Mouse (Mus musculus) stomach, postnatal 0 days (tissue): ENCODE measurements at regions not wholly inside any gene's neighbourhood (a gene's known extent, or its start where the extent isn't known, plus 50 kb on each side); places are given as distances from the start of the nearest gene placed in this dataset.

Experiments used
- ATAC-seq: fragments of 200-750 bp; cut with Nextera tagmentation; 2 replicates; pipeline ENCODE4 v1.8.0; 2017; ENCODE audit not compliant: low FRiP score, low TSS enrichment
- DNase-seq: peaks from one replicate; pipeline ENCODE4 v3.0.0-alpha.2; 2016; ENCODE audit warnings: low spot score
- H3K27ac ChIP-seq: fragments of 300-500 bp; sonication (generic); replicated peaks from 2 replicates; pipeline ENCODE4 v1.5.1; 2014; ENCODE audit warnings: mild to moderate bottlenecking, control low read depth
- H3K27me3 ChIP-seq: fragments of 300-500 bp; sonication (generic); 2 replicates; pipeline ENCODE4 v1.6.1; 2014; ENCODE audit warnings: low read length; ENCODE audit not compliant: control insufficient read depth, insufficient read depth
- H3K36me3 ChIP-seq: fragments of 300-500 bp; sonication (generic); 2 replicates; pipeline ENCODE4 v1.6.1; 2014; ENCODE audit warnings: low read length, mixed read lengths; ENCODE audit not compliant: control insufficient read depth, insufficient read depth
- H3K4me1 ChIP-seq: fragments of 300-500 bp; sonication (generic); replicated peaks from 2 replicates; pipeline ENCODE4 v1.6.1; 2014; ENCODE audit warnings: antibody characterized with exemption; ENCODE audit not compliant: control insufficient read depth, insufficient read depth
- H3K4me2 ChIP-seq: fragments of 300-500 bp; sonication (generic); replicated peaks from 2 replicates; pipeline ENCODE4 v1.6.1; 2014; ENCODE audit warnings: low read depth, mild to moderate bottlenecking, control low read depth, moderate library complexity
- H3K4me3 ChIP-seq: fragments of 300-500 bp; sonication (generic); 2 replicates; pipeline ENCODE4 v1.5.1; 2014; ENCODE audit warnings: low read depth, low read length, control low read depth
- H3K9ac ChIP-seq: fragments of 300-500 bp; sonication (generic); 2 replicates; pipeline ENCODE4 v1.6.1; 2014; ENCODE audit warnings: mild to moderate bottlenecking, low read length, control low read depth, mixed read lengths
- H3K9me3 ChIP-seq: fragments of 300-500 bp; sonication (generic); 2 replicates; pipeline ENCODE4 v1.6.1; 2016; ENCODE audit warnings: low read length; ENCODE audit not compliant: control insufficient read depth
- CTCF ChIP-seq: IDR thresholded peaks from 2 replicates; pipeline ENCODE4 v1.5.1; 2016; ENCODE audit warnings: antibody characterized with exemption, low read depth, mild to moderate bottlenecking, moderate library complexity
- EP300 ChIP-seq: optimal IDR thresholded peaks from 2 replicates; pipeline ENCODE3; 2016; ENCODE audit warnings: antibody characterized with exemption
- WGBS: fragments of 180-500 bp; shearing (Covaris S2); extraction: QIAGEN DNeasy Blood & Tissue Kit; methylation state at CpG from one replicate; pipeline ENCODE4 v1.1.7; 2014; 5-methylcytosine and 5-hydroxymethylcytosine counted together

GRCm38 (mm10) chr16:95904531-95905165, 86.1 kb downstream of the Psmg1 start:
- ATAC-seq (no peak), DNase-seq (no peak)
- H3K9ac ChIP-seq = no peak overlapping the region
- no peaks in the 10 kb centered on the region for H3K4me1 ChIP-seq
- H3K9me3 ChIP-seq = no peaks in the 10 kb centered on the region
- no peaks in the 10 kb centered on the region for H3K36me3 ChIP-seq
- no peak overlapping the region for H3K27ac ChIP-seq
- TF ChIP-seq CTCF = no peak
- no peak for TF ChIP-seq EP300
- 57% methylated on average over 6 of the region's 6 CpGs for WGBS
- no peak overlapping the region for H3K4me2 ChIP-seq
- H3K27me3 ChIP-seq = no peaks in the 10 kb centered on the region
- no peak overlapping the region for H3K4me3 ChIP-seq

- Histone ChIP-seq H3K9me3 (no peaks in the 10 kb centered on the region), H3K4me2 (no peak overlapping the region), H3K4me1 (no peaks in the 10 kb centered on the region), H3K36me3 (no peaks in the 10 kb centered on the region), H3K9ac (no peak overlapping the region), H3K27me3 (no peaks in the 10 kb centered on the region), H3K4me3 (no peak overlapping the region), H3K27ac (no peak overlapping the region)
- no peak for ATAC-seq
- no peak for DNase-seq
- WGBS = 70% methylated on average over 3 of the region's 3 CpGs
- TF ChIP-seq CTCF (no peak), EP300 (no peak)
These were observed 87.3 kb downstream of the Psmg1 start for GRCm38 (mm10) chr16:95903383-95903913.

- no peaks in the 10 kb centered on the region for H3K9me3 ChIP-seq
- no peaks in the 10 kb centered on the region for H3K4me1 ChIP-seq
- TF ChIP-seq CTCF = no peak
- TF ChIP-seq EP300 = no peak
- H3K27me3 ChIP-seq = no peaks in the 10 kb centered on the region
- DNase-seq (no peak), ATAC-seq (no peak)
- no peak overlapping the region for H3K9ac ChIP-seq
- H3K27ac ChIP-seq = no peak overlapping the region
- WGBS = 85% methylated on average over 1 of the region's 1 CpGs
- H3K36me3 ChIP-seq = no peaks in the 10 kb centered on the region
- no peak overlapping the region for H3K4me2 ChIP-seq
- H3K4me3 ChIP-seq = no peak overlapping the region
These were observed 88.6 kb downstream of the Psmg1 start for GRCm38 (mm10) chr16:95902177-95902576.

- WGBS = 35% methylated on average over 9 of the region's 9 CpGs
- no peak for TF ChIP-seq EP300
- TF ChIP-seq CTCF = no peak
These were observed 89.4 kb downstream of the Psmg1 start for GRCm38 (mm10) chr16:95901388-95901787.

GRCm38 (mm10) chr16:95900181-95900580, 90.6 kb downstream of the Psmg1 start:
- Histone ChIP-seq H3K4me1 (no peaks in the 10 kb centered on the region), H3K4me2 (no peak overlapping the region), H3K27me3 (no peaks in the 10 kb centered on the region), H3K36me3 (no peaks in the 10 kb centered on the region), H3K4me3 (no peak overlapping the region), H3K9me3 (no peaks in the 10 kb centered on the region), H3K27ac (no peak overlapping the region), H3K9ac (no peak overlapping the region)
- TF ChIP-seq EP300 (no peak), CTCF (no peak)
- no peak for DNase-seq
- no peak for ATAC-seq
- 65% methylated on average over 9 of the region's 9 CpGs for WGBS

More at GRCm38 (mm10) chr16:95901388-95901787, 89.4 kb downstream of the Psmg1 start:
- no peak overlapping the region for H3K27ac ChIP-seq
- no peak for ATAC-seq
- H3K36me3 ChIP-seq = no peaks in the 10 kb centered on the region
- H3K9ac ChIP-seq = no peak overlapping the region
- no peaks in the 10 kb centered on the region for H3K4me1 ChIP-seq
- no peak for DNase-seq
- no peak overlapping the region for H3K4me3 ChIP-seq
- H3K4me2 ChIP-seq = no peak overlapping the region
- H3K9me3 ChIP-seq = no peaks in the 10 kb centered on the region
- H3K27me3 ChIP-seq = no peaks in the 10 kb centered on the region

- 90% methylated on average over 3 of the region's 3 CpGs for WGBS
- ATAC-seq (no peak), DNase-seq (no peak)
- no peaks in the 10 kb centered on the region for H3K36me3 ChIP-seq
- no peaks in the 10 kb centered on the region for H3K9me3 ChIP-seq
- no peak overlapping the region for H3K9ac ChIP-seq
- H3K27ac ChIP-seq = no peak overlapping the region
- no peak overlapping the region for H3K4me3 ChIP-seq
- H3K4me1 ChIP-seq = no peaks in the 10 kb centered on the region
- no peaks in the 10 kb centered on the region for H3K27me3 ChIP-seq
- no peak overlapping the region for H3K4me2 ChIP-seq
- no peak for TF ChIP-seq CTCF
- TF ChIP-seq EP300 = no peak
These were observed 91.1 kb downstream of the Psmg1 start for GRCm38 (mm10) chr16:95899672-95900071.
